Mouse (Mus musculus) right cerebral cortex, postnatal 10 days (tissue): ENCODE data around the gene Ppan.

Experiments
- DNase-seq, 2 experiments: peaks; one replicate each; pipeline ENCODE4 v3.0.0; 2021; ENCODE audit warnings: low spot score in 2 of 2

Ppan gene

GRCm38 (mm10) chr9:20923258-20923657 lies 35.3 kb downstream of the Ppan start:
- DNase-seq, result no peak
